Mouse (Mus musculus): ENCODE results near the gene Gm5105. TPM values are rescaled to one million over a fixed set of nuclear protein-coding genes. Genes with fewer than 3 reads are reported as not detected.

Gene Gm5105
- polyA plus RNA-seq, 1 experiment, result 0.06 TPM

Other genes with a start within 250 kb of the Gm5105 start
- gene H2afz, start 202.9 kb downstream of the Gm5105 start, polyA plus RNA-seq (2012; rRNA removed), result 1,057 and 1,209 TPM in 2 replicates
- 2.0 and 3.2 TPM in 2 replicates for gene Dnajb14, start 199.7 kb downstream of the Gm5105 start, polyA plus RNA-seq (2012; rRNA removed)
- gene Lamtor3, start 148.9 kb downstream of the Gm5105 start, polyA plus RNA-seq (2012; rRNA removed), result 25.4 and 29.1 TPM in 2 replicates
- 9.0 and 10.9 TPM in 2 replicates for gene Dapp1, start 85.8 kb downstream of the Gm5105 start, polyA plus RNA-seq (2012; rRNA removed)
- gene 1110002E22Rik, start 2.3 kb downstream of the Gm5105 start, polyA plus RNA-seq (2012; rRNA removed), result 0.02 and 0.04 TPM in 2 replicates
- gene Trmt10a, start 76.1 kb upstream of the Gm5105 start, polyA plus RNA-seq (2012; rRNA removed), result 0.73 and 0.96 TPM in 2 replicates
- gene Mttp, start 77.6 kb upstream of the Gm5105 start, polyA plus RNA-seq (2012; rRNA removed), result 70.5 and 272 TPM in 2 replicates
- not detected in 2 replicates for gene 4930579F01Rik, start 126.4 kb upstream of the Gm5105 start, polyA plus RNA-seq (2012; rRNA removed)
- 0.18 TPM in 1 of 2 replicates, not detected in the other for gene Adh7, start 150.4 kb upstream of the Gm5105 start, polyA plus RNA-seq (2012; rRNA removed)
- gene Adh1, start 193.6 kb upstream of the Gm5105 start, polyA plus RNA-seq (2012; rRNA removed), result 25.1 and 63.3 TPM in 2 replicates
- gene Adh6a, start 245.9 kb upstream of the Gm5105 start, polyA plus RNA-seq (2012; rRNA removed), result 8.5 and 52.6 TPM in 2 replicates